Mouse (Mus musculus): ENCODE measurements around the gene Nck2. TPM values are rescaled to one million over a fixed set of nuclear protein-coding genes. Genes with fewer than 3 reads are reported as not detected.
"Not testable (repeated sequence)": the region's sequence is repeated elsewhere in the genome, so short reads cannot be mapped to it uniquely, and the experiment has no call there.

Nck2 gene
- total RNA-seq, 2 experiments from 2014 or later, result 17.2 to 17.8 TPM

DNA sequence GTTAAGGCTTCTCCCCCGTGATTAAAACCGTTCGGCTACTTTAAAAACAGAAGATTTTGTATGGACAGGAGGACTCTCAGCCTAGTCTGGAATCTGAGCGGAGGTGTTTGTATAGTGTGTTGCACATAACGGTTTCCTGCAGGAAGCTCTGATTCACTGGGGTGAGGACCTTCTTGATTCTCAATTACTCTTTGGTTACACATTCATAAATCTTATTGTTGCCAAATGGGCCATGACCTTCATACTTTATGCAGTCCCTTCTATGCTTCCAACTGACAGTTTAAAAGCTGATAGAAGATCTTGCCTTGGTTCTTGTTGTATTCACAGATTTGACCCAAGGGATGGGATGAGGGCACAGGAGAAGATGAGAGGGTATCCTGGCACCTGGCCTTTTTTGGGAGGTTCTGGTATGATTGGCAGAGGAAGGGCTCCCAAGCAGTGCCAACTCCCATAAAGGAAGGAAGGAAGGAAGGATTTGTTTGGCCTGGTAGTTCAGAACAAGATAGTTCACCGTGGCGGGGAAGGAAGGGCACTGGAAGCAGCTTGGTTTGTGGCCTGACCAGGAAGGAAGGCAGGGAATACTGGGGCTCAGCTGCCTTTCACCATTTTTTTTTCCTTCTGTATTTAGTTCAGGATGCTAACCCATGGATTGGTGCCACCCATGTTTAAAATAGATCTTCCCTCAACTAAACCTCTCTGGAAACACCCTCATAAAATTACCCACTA, 86.1 kb downstream of the Nck2 start:
- DNase-seq (ENCODE audit: low spot score), result peak; percentile 27

DNA sequence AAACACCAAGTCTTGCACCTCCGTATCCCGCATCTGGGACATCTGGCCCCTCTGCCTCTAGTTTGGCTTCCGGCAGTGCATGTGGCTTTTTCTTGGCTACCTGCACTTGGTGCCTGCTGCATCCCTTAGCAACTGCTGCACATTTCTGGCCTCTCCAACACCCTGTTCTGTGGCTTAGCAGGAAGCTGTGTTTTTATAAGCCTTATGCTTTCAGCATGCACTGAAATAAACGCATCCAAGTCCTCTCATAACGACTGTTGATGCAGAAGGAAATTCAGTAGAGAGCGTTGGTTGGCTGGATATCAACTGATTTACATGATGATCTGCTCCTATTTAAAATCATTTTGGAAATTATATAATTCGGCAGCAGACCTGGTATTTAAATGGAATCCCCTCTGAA, 86.9 kb downstream of the Nck2 start:
- DNase-seq (ENCODE audit: low spot score), result no peak

DNA sequence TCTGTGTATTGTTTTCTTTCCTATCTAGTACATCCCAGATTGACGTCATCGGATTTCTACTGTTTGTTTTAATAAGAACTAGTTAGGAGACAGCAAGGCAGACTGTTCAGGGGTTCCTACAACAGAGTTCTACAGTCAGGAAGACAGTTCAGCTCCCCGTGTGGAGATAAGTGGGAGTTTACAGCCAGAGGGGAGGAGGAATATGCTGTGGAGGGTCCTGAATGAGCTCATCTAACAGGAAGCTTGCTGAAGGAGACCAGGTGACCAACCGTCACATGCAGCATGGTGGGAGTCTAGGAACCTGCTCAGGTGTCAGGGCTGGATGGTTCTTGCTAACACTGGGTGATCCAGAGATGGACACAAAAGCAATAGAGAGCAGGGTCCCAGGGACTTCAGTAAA, 87.9 kb downstream of the Nck2 start:
- no peak for DNase-seq (ENCODE audit: low spot score)

GRCm38 (mm10) chr1:43533497-43533896, 89.1 kb downstream of the Nck2 start:
- DNase-seq (ENCODE audit: low spot score), result not testable (repeated sequence)

- no peak for DNase-seq (ENCODE audit: low spot score)
Observed at GRCm38 (mm10) chr1:43534060-43534760, 89.8 kb downstream of the Nck2 start.

DNA sequence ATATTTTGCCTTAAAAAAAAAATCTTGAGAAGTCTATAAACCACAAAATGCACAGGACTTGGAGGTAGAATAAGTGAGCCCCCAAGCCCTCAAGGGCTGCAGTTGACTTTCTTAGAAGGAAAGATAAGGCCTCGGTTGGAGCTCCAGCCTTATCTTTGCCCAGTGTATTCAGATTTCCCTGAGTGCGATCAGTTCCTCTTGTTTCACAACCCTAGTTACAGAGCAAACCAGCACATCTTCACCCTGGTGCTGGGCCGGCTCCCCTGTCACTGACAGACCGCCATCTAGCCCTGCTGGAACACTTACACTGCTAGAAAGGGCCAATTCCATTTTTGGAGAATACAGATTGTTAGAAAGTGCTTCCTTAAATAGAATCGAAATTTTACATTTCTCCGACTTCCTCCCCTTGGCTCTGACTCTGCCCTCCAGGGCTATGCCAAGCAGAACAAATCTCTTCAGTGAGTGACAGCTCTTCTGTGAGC, 91.2 kb downstream of the Nck2 start:
- no peak for DNase-seq (ENCODE audit: low spot score)

- DNase-seq (ENCODE audit: low spot score), result no peak
Observed at GRCm38 (mm10) chr1:43536266-43536665, 91.9 kb downstream of the Nck2 start.

DNA sequence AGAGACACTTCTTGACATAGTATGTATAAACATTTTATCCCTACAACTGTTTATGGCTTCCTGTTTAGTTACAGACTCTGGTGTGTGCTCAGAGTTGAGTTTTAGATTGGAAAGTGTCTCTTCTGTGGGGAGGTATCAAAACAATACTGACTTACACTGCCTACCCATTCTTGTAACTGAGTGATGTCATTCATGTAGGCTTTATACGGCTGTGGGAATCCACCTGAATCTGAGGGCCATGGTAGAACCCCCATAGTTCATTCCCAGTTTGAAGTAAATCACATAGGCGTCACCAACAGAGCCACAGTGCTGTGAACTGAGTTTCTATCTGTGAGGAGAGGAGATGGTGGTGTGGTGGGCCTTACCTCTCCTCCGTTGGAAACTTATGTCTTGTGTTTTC, 92.6 kb downstream of the Nck2 start:
- DNase-seq (ENCODE audit: low spot score), result no peak

GRCm38 (mm10) chr1:43537496-43537895, 93.1 kb downstream of the Nck2 start:
- no peak for DNase-seq (ENCODE audit: low spot score)

DNA sequence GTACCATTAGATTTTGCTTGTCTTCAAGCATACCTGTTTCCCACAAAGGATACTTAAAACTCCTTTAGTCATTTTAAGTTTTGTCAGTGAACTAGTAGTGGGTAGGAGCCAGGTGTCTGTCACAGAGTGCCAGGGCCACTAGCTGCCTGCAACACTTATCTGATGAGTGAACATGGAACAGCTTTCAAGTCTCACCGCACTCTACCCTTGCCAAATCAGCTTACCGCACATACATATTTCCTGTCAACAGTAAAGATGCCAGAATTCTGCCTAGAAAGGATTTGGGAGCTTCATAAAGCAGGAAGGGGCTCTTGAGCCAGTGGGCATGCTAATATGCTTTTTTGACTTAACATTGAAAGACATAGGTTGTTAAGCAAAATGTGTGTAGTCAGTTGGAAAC, 94.3 kb downstream of the Nck2 start:
- DNase-seq (ENCODE audit: low spot score), result no peak

DNA sequence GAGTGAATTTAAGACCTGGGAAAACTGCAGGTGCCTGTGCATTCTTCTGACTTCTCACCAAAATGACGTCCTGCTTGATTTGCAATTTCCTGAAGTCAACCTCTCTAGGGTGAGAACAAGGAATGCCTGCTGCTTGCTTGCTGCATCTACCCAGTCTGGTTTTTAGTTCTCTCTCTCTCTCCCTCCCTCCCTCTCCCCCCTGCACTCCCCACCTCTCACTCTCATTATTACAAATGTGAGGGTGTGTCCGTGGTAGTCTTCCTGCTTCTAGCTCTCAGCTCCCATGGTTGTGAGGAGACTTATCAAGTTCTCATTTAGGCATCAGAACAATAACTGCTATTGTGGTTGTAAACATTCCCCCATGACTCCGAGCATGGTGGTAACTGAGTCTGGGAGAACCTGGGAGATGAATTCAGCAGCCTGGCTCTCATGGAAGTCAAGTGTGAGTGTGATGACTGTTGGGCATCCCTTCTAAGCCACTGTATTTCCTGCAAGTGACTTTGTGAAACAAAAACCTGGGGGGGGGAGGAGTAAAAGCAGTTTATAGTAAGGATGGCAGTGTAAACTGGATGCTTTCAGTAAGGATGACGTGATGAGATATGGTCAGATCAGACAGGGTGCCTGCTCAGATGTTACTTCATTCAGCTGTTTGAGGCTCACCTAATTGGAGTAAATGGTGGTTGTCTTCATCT, 95.5 kb downstream of the Nck2 start:
- DNase-seq (ENCODE audit: low spot score), result no peak

- DNase-seq (ENCODE audit: low spot score), result no peak
Observed at GRCm38 (mm10) chr1:43542339-43542738, 98.0 kb downstream of the Nck2 start.

DNA sequence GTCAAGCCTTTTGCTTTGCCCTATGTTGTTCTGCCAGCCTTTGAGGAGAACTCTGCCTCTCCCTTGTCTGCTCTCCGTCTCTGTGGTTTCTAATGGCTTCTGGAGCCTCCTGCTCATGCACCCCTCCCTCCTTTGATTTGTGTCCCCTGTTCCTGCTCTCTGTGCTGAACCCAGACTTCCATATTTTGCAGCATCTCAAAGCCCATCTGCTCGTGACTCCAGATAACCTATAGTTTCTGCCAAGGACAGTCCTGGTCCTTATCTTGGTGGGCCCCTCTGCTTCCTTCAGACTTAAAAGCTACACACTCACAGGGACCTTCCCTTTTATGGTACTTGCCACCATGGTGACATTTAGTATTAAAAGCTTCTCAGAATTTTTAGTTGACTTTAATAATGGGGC, 103.3 kb downstream of the Nck2 start:
- DNase-seq (ENCODE audit: low spot score), result no peak

DNA sequence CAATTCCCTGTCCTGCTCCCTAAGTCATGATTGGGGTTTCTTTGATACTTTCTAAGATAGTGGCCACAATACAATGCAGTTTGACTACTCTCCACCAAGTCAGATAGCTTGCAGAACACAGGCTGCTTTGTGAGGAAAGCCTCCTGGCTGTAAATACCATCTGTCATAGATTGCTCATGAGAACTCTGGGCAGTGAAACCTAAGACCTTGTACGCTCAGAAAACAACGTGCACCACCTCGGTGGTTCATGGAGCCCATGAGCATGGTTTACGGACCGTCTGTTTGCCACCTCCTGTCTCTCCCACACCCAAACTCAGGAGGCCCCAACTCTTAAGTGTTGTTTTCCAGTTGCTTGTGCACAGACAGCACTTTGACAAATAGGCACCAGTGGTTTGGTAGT, 104.4 kb downstream of the Nck2 start:
- no peak for DNase-seq (ENCODE audit: low spot score)

GRCm38 (mm10) chr1:43550525-43550924, 106.1 kb downstream of the Nck2 start:
- no peak for DNase-seq (ENCODE audit: low spot score)

- not testable (repeated sequence) for DNase-seq (ENCODE audit: low spot score)
Observed at GRCm38 (mm10) chr1:43553989-43554679, 109.8 kb downstream of the Nck2 start.

DNA sequence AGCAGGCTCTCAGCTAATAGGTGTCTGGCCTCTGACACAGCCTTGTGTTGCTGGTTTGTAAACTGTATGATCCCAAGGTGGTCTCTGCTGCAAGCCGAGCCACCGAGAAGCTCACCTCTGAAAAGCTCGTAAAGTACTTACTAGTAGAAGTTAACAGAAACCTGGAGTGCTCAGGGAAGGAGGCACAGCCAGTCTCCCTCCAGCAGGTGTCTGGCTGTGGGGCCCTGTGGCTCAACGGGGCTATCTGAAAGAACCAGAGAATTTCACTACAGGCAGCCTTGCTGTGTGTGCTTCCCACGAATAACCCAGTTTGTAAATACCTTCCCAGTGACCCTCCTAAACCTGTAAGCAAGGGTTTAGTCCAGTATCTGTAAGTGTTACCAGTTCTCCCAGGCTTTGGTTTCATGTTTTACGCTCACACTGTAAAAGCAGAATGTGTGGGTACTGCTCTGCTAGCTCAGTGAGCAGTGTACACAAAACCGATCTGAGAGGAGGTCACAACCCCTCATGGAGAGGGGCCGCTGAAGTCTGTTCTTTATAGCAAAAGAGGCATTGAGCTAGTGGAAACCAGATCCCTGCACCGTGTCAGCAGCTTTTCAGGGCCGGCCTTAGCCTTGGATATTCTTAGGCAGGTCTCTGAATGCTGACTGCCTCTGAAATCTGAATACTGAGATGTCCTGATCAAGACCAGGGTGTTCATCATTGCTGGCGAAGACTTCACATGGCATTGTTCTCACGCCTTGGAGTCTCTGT, 111.0 kb downstream of the Nck2 start:
- peak; percentile 49 for DNase-seq (ENCODE audit: low spot score)

- DNase-seq (ENCODE audit: low spot score), result no peak
Observed at GRCm38 (mm10) chr1:43558329-43558728, 114.0 kb downstream of the Nck2 start.

GRCm38 (mm10) chr1:43559043-43559692, 114.8 kb downstream of the Nck2 start:
- no peak for DNase-seq (ENCODE audit: low spot score)

DNA sequence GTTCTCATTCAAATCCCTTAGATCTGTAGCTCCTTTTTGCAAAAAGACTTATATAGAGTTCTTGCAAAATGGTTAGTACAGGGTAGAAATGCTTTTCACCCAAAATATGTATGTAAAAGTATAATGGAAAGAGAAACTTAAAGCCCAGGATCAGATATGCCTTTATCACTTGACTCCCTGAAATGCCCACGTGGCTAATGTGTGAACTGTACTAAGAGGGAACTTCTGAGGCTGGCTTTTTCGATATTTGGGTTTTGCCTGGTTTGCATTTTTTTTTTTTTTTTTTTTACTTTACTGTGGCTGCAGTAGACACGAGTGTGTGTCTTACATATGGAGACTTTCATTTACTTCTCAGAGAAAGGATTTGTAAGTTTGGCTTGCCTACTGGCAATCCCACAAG, 116.7 kb downstream of the Nck2 start:
- DNase-seq (ENCODE audit: low spot score), result no peak

Data from gastrocnemius, adult 18-20 months (tissue).